Mouse (Mus musculus) heart, embryonic 11.5 days (tissue): ENCODE results near the gene Stx7. TPM values are rescaled to one million over a fixed set of nuclear protein-coding genes. Genes with fewer than 3 reads are reported as not detected.
A peak's percentile ranks its signal among the peaks of the same experiment; 100 is the strongest.

ENCODE experiments used
- ATAC-seq: fragments of 200-750 bp; cut with Nextera tagmentation; replicated peaks from 2 replicates; pipeline ENCODE4 v1.8.0; 2017; ENCODE audit warnings: moderate library complexity; ENCODE audit not compliant: insufficient number of reproducible peaks, low FRiP score, low TSS enrichment
- H3K27ac ChIP-seq: fragments of 300-500 bp; sonication (generic); 2 replicates; pipeline ENCODE4 v1.5.1; 2014; ENCODE audit warnings: mild to moderate bottlenecking, low read depth, low read length
- H3K27me3 ChIP-seq: fragments of 300-500 bp; sonication (generic); 2 replicates; pipeline ENCODE4 v1.6.1; 2014; ENCODE audit warnings: mild to moderate bottlenecking, low read length, mixed read lengths; ENCODE audit not compliant: control insufficient read depth, insufficient read depth
- H3K36me3 ChIP-seq: fragments of 300-500 bp; sonication (generic); 2 replicates; pipeline ENCODE4 v1.6.1; 2014; ENCODE audit warnings: mild to moderate bottlenecking, low read length, moderate library complexity, mixed read lengths; ENCODE audit not compliant: control insufficient read depth, insufficient read depth
- H3K4me1 ChIP-seq: fragments of 300-500 bp; sonication (generic); 2 replicates; pipeline ENCODE4 v1.6.1; 2014; ENCODE audit warnings: low read length; ENCODE audit not compliant: control insufficient read depth, insufficient read depth
- H3K4me2 ChIP-seq: fragments of 300-500 bp; sonication (generic); 2 replicates; pipeline ENCODE4 v1.6.1; 2014; ENCODE audit warnings: mild to moderate bottlenecking, moderate library complexity
- H3K4me3 ChIP-seq: fragments of 300-500 bp; sonication (generic); 2 replicates; pipeline ENCODE4 v1.5.1; 2014; ENCODE audit warnings: low read depth, low read length
- H3K9ac ChIP-seq: fragments of 300-500 bp; sonication (generic); 2 replicates; pipeline ENCODE4 v1.6.1; 2014; ENCODE audit warnings: mild to moderate bottlenecking, low read depth, low read length, moderate library complexity
- H3K9me3 ChIP-seq: fragments of 300-500 bp; sonication (generic); replicated peaks from 2 replicates; pipeline ENCODE4 v1.6.1; 2016; ENCODE audit warnings: low read length; ENCODE audit not compliant: control insufficient read depth
- WGBS: fragments of 180-500 bp; shearing (Covaris S2); extraction: QIAGEN DNeasy Blood & Tissue Kit; methylation state at CpG from one replicate; pipeline ENCODE4 v1.1.7; 2014; ENCODE audit not compliant: insufficient replicate concordance; 5-methylcytosine and 5-hydroxymethylcytosine counted together
- polyA plus RNA-seq: library from polyadenylated mRNA; unstranded; fragments of >200 nt; fragmentation: Nextera tagmentation; extraction: Ambion mirVana; gene quantifications from 2 replicates; pipeline ENCODE4 v1.2.1, GENCODE M21; 2014

Gene Stx7
- polyA plus RNA-seq, 1 experiment from 2014 or later, result 89.8 TPM

GRCm38 (mm10) chr10:24190392-24190791 is 41.3 kb downstream of the Stx7 start:
- Histone ChIP-seq H3K27ac (no peak overlapping the region), H3K4me3 (no peak overlapping the region), H3K36me3 (peaks cover 9% of the 10 kb centered on the region; the same call in 1 of the 2 replicates), H3K9ac (no peak overlapping the region), H3K9me3 (no peaks in the 10 kb centered on the region), H3K4me2 (no peak overlapping the region), H3K27me3 (no peaks in the 10 kb centered on the region), H3K4me1 (no peaks in the 10 kb centered on the region)
- 60% methylated on average over 7 of the region's 7 CpGs for WGBS
- no peak for ATAC-seq

GRCm38 (mm10) chr10:24191977-24192376 is 42.9 kb downstream of the Stx7 start:
- Histone ChIP-seq H3K27ac (no peak overlapping the region), H3K9me3 (no peaks in the 10 kb centered on the region), H3K27me3 (no peaks in the 10 kb centered on the region), H3K9ac (no peak overlapping the region), H3K36me3 (no peaks in the 10 kb centered on the region), H3K4me1 (no peaks in the 10 kb centered on the region), H3K4me2 (no peak overlapping the region), H3K4me3 (no peak overlapping the region)
- ATAC-seq, result no peak
- 50% methylated on average over 1 of the region's 1 CpGs for WGBS

DNA sequence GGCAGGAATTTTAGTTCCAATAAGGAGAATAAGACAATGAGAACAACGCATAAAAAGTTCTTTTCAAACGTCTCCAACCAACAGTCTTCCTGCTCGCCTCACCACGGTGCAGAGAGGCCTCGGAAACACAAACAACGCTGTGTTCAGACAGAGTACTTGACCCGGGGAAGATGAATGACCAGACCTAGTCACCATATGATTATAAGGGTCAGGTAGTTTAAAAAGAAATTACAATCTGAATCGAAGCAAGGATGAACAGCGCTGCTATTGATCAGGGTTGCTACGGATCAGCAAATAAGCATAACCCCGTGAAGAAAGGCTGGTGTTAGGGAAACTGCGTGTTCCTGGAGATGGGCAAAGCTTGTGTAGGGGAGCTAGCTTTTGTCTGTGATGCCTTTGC is 50.2 kb downstream of the Stx7 start:
- Histone ChIP-seq H3K4me3 (no peak overlapping the region), H3K4me2 (no peak overlapping the region), H3K9ac (no peak overlapping the region), H3K27me3 (no peaks in the 10 kb centered on the region), H3K27ac (no peak overlapping the region), H3K36me3 (no peaks in the 10 kb centered on the region), H3K4me1 (no peaks in the 10 kb centered on the region), H3K9me3 (no peaks in the 10 kb centered on the region)
- ATAC-seq, result no peak
- 78% methylated on average over 12 of the region's 12 CpGs for WGBS

GRCm38 (mm10) chr10:24200099-24200498 is 51.0 kb downstream of the Stx7 start:
- H3K9me3 ChIP-seq, result no peaks in the 10 kb centered on the region
- no peaks in the 10 kb centered on the region for H3K27me3 ChIP-seq
- ATAC-seq, result no peak
- no peak overlapping the region for H3K27ac ChIP-seq
- H3K9ac ChIP-seq, result no peak overlapping the region
- H3K4me1 ChIP-seq, result no peaks in the 10 kb centered on the region
- no peaks in the 10 kb centered on the region for H3K36me3 ChIP-seq
- no peak overlapping the region for H3K4me2 ChIP-seq
- 75% methylated on average over 3 of the region's 3 CpGs for WGBS
- H3K4me3 ChIP-seq, result no peak overlapping the region

DNA sequence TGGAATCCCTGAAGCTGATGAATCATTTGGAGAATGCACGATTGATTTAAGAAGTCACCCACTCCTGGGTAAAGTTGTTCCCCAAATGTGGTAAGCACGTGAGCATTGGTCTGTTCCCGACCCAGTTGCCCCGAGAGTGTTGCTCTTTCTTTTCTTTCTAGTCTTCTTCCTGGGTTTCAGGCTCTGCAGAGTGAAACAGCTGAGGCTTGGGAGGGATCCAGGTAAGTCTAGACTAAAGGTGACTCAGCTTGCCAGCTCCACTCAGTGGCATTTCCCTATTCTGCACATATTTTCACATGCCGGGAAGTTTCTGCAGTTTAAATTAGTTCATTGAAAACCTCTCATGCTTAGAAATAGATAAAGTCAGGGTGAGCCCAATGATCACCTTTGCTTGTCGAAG is 61.0 kb downstream of the Stx7 start:
- no peaks in the 10 kb centered on the region for H3K9me3 ChIP-seq
- no peak overlapping the region for H3K4me3 ChIP-seq
- 74% methylated on average over 6 of the region's 6 CpGs for WGBS
- no peak overlapping the region for H3K9ac ChIP-seq
- H3K4me1 ChIP-seq, result no peaks in the 10 kb centered on the region
- no peak overlapping the region for H3K4me2 ChIP-seq
- no peaks in the 10 kb centered on the region for H3K27me3 ChIP-seq
- ATAC-seq, result no peak
- H3K36me3 ChIP-seq, result no peaks in the 10 kb centered on the region
- no peak overlapping the region for H3K27ac ChIP-seq

GRCm38 (mm10) chr10:24213297-24213696 is 64.2 kb downstream of the Stx7 start:
- Histone ChIP-seq H3K9ac (no peak overlapping the region), H3K27me3 (no peaks in the 10 kb centered on the region), H3K4me1 (peaks cover 3% of the 10 kb centered on the region; the same call in 1 of the 2 replicates), H3K9me3 (no peaks in the 10 kb centered on the region), H3K36me3 (no peaks in the 10 kb centered on the region), H3K4me3 (no peak overlapping the region), H3K4me2 (no peak overlapping the region), H3K27ac (no peak overlapping the region)
- 80% methylated on average over 5 of the region's 5 CpGs for WGBS
- no peak for ATAC-seq

DNA sequence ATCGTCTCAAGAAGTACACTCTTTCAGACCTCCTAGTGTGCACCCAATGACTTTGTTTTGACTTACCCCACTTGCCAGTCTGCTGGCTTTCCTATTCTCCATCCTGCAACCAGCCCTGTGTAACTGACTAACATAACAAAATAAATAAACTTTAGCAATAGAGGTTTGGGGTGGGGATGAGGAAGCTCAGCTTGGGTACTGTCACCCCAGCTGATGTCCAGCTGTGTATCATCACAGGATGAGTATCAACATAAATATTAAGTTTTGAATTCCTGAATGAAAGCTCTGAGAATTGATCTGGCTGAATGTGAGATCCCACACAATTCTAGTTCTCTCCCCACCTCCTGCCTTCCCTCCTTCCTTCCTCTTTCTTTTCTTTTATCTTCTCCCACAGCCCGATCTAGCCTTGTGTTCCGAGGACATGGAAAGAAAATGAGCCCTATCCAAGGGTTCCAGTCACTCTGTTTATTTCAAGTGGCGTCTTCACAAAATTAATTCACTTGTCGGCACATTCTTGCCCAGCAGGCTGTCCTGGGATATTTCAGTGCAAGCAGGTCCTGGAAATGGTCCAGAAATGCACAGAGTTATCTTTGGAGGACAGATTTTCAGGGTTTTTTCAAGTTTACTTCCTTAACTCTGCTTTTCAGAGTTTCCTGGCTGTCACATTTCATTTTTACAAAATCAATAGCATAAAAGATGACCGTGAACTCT is 68.6 kb downstream of the Stx7 start:
- 24% methylated on average over 6 of the region's 6 CpGs for WGBS
- Histone ChIP-seq H3K4me2 (no peak overlapping the region), H3K27ac (no peak overlapping the region), H3K4me1 (peaks cover 3% of the 10 kb centered on the region; the same call in 1 of the 2 replicates), H3K9me3 (no peaks in the 10 kb centered on the region), H3K36me3 (no peaks in the 10 kb centered on the region), H3K27me3 (peaks cover 6% of the 10 kb centered on the region), H3K9ac (no peak overlapping the region), H3K4me3 (no peak overlapping the region)
- ATAC-seq, result no peak

DNA sequence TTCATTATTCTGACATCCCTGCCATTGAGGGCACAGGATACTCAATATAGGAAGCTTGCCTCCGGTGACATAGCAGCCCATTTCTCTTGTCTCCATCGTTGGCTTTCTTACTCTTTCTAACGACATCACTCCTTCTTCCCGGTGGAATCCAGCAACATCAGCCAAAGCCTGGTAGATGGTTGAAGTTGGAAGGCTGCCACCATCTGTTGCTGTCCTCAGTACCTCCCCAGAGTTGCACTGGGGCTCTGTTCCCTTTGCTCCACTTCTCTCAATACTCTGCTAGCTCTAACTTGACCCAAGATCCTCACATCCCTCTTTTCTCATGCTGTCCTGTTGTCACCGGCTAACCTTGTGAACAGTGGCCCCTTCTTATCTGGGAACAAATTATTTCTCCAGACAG is 71.8 kb downstream of the Stx7 start:
- Histone ChIP-seq H3K9me3 (no peaks in the 10 kb centered on the region), H3K4me1 (peaks cover 3% of the 10 kb centered on the region; the same call in 1 of the 2 replicates), H3K27me3 (peaks cover 33% of the 10 kb centered on the region), H3K4me3 (no peak overlapping the region), H3K27ac (no peak overlapping the region), H3K9ac (no peak overlapping the region), H3K4me2 (no peak overlapping the region), H3K36me3 (no peaks in the 10 kb centered on the region)
- no peak for ATAC-seq
- 79% methylated on average over 5 of the region's 5 CpGs for WGBS

- H3K36me3 ChIP-seq, result no peaks in the 10 kb centered on the region
- peak overlapping the region; percentile 55 for H3K4me3 ChIP-seq
- peak overlapping the region; percentile 92 for H3K4me2 ChIP-seq
- no peaks in the 10 kb centered on the region for H3K4me1 ChIP-seq
- H3K27ac ChIP-seq, result no peak overlapping the region
- peak overlapping the region; percentile 56 for H3K9ac ChIP-seq
- H3K9me3 ChIP-seq, result no peaks in the 10 kb centered on the region
- ATAC-seq, result no peak
- WGBS, result 16% methylated on average over 6 of the region's 6 CpGs
- peaks cover 33% of the 10 kb centered on the region for H3K27me3 ChIP-seq
These were observed 73.8 kb downstream of the Stx7 start for GRCm38 (mm10) chr10:24222911-24223310.
